Mouse (Mus musculus) heart, adult 2 months (tissue): Measurements from ENCODE around the gene Zpbp2.

Experiments used
- CTCF ChIP-seq: fragments of 200-600 bp; IDR thresholded peaks from 2 replicates; pipeline ENCODE4 v1.8.1; 2022; ENCODE audit warnings: antibody characterized with exemption, mild to moderate bottlenecking, moderate library complexity
- EP300 ChIP-seq: fragments of 200-500 bp; IDR thresholded peaks from 2 replicates; pipeline ENCODE4 v1.6.1; 2011; ENCODE audit warnings: low read depth, low read length, control low read depth; ENCODE audit not compliant: insufficient read depth
- POLR2A ChIP-seq: fragments of 200-500 bp; IDR thresholded peaks from 2 replicates; pipeline ENCODE4 v1.6.1; 2011; ENCODE audit warnings: mild to moderate bottlenecking, low read depth, low read length, control low read depth; ENCODE audit not compliant: insufficient read depth

GRCm38 (mm10) chr11:98544890-98545677 lies 5.8 kb upstream of the Zpbp2 start:
- TF ChIP-seq POLR2A (no peak), CTCF (no peak), EP300 (no peak)
